Mouse (Mus musculus) testis, postnatal 14 days (tissue): Measurements from ENCODE around the gene Zfp654.

Experiments
- DNase-seq: peaks from one replicate; pipeline ENCODE4 v3.0.0; 2021; ENCODE audit warnings: low spot score

Zfp654 gene

GRCm38 (mm10) chr16:64852891-64853290 is 1.4 kb upstream of the Zfp654 start:
- no peak for DNase-seq

- peak; percentile 64 for DNase-seq
Measured at GRCm38 (mm10) chr16:64852441-64852871, 1.0 kb upstream of the Zfp654 start.

- DNase-seq: peak; percentile 74
Measured at GRCm38 (mm10) chr16:64851085-64851562, 328 bp downstream of the Zfp654 start.

GRCm38 (mm10) chr16:64850287-64851084 is 966 bp downstream of the Zfp654 start:
- peak; percentile 73 for DNase-seq

- no peak for DNase-seq
Measured at GRCm38 (mm10) chr16:64845947-64846346, 5.5 kb downstream of the Zfp654 start.

- no peak for DNase-seq
Measured at GRCm38 (mm10) chr16:64842374-64842729, 9.1 kb downstream of the Zfp654 start.

- no peak for DNase-seq
Measured at GRCm38 (mm10) chr16:64841481-64842373, 9.7 kb downstream of the Zfp654 start.

- DNase-seq: no peak
Measured at GRCm38 (mm10) chr16:64836709-64837108, 14.7 kb downstream of the Zfp654 start.

GRCm38 (mm10) chr16:64835996-64836545 is 15.4 kb downstream of the Zfp654 start:
- DNase-seq: no peak

GRCm38 (mm10) chr16:64830291-64830690 is 21.2 kb downstream of the Zfp654 start:
- DNase-seq: no peak

- no peak for DNase-seq
Measured at GRCm38 (mm10) chr16:64824474-64824873, 27.0 kb downstream of the Zfp654 start.

GRCm38 (mm10) chr16:64823890-64824289 is 27.6 kb downstream of the Zfp654 start:
- no peak for DNase-seq

GRCm38 (mm10) chr16:64817094-64817765 is 34.2 kb downstream of the Zfp654 start:
- DNase-seq: no peak

GRCm38 (mm10) chr16:64803041-64803440 is 48.4 kb downstream of the Zfp654 start:
- DNase-seq: no peak

GRCm38 (mm10) chr16:64801638-64802037 is 49.8 kb downstream of the Zfp654 start:
- DNase-seq: no peak

- DNase-seq: no peak
Measured at GRCm38 (mm10) chr16:64800393-64800792, 51.1 kb downstream of the Zfp654 start.

GRCm38 (mm10) chr16:64794802-64795201 is 56.6 kb downstream of the Zfp654 start:
- DNase-seq: no peak

- no peak for DNase-seq
Measured at GRCm38 (mm10) chr16:64789706-64790105, 61.7 kb downstream of the Zfp654 start.

- no peak for DNase-seq
Measured at GRCm38 (mm10) chr16:64775516-64775915, 75.9 kb downstream of the Zfp654 start.

GRCm38 (mm10) chr16:64771431-64771818 is 80.0 kb downstream of the Zfp654 start:
- no peak for DNase-seq

GRCm38 (mm10) chr16:64770521-64771430 is 80.7 kb downstream of the Zfp654 start, which contains the start of gene 4930453N24Rik:
TSS of gene 4930453N24Rik (minus strand) at chr16:64771161.
- DNase-seq: peak; percentile 91
